8 mouse cellular contexts compared by ENCODE assay signal in the genomic region with DNA sequence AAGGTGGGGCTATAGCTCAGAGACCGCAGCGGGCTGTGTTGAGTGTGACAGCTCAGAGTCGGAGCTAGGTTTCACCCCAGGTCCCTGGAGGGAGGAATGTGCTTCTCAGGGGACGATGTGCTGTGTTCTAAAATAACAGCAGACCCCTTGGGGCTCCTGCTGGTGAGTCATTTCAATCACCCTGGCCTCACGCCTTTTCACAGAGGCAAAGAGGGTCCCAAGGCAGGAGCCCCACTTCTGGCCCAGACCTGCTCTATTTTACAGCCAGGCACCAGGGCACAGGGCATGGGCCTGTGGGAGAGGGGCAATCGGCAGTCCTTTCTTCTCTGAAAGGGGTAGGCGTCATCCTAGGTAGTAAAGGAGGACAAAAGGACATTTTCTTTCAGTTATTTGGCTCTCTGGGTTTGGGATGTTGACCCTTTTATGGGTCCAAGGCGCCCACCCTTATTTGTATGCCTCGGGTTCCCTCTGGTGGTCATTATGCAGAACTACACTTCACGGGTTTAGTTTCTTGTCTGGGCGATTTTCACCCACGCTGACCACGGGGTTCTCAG. TPM values are rescaled to one million over a fixed set of nuclear protein-coding genes. Genes with fewer than 3 reads are reported as not detected.
DNase-seq lines count a peak whose midpoint lies in the region; ATAC-seq and TF ChIP-seq lines count a peak whose summit lies in the region.

No protein-coding gene starts in this region.

- peak; percentile 94 for TF ChIP-seq RAD21 in CH12.LX (IDR thresholded peaks at IDR 0.05; ENCODE audit: low read depth, low read length)

- dilution Hi-C loops in CH12.LX (cut with MboI; ENCODE audit: extremely low pct_ligation_motif_present, extremely low pct_unique_long_range_greater_than_20kb, low sequenced_read_pairs) = no loop called here

- no peak overlapping the region for H3K9ac ChIP-seq in CH12.LX (ENCODE audit: insufficient read depth, low read depth)
- H3K9ac ChIP-seq in forebrain, embryonic 15.5 days (replicated peaks) = no peak overlapping the region

- TF ChIP-seq POLR2A in kidney, adult 2 months (IDR thresholded peaks at IDR 0.05; ENCODE audit: low read depth, low read length) = no peak
- TF ChIP-seq POLR2A in CH12.LX (IDR thresholded peaks at IDR 0.05; ENCODE audit: low read depth, low read length) = peak; percentile 47
- TF ChIP-seq POLR2A in bone marrow macrophage, adult 2 months (IDR thresholded peaks at IDR 0.05; ENCODE audit: borderline replicate concordance, low read depth, low read length) = no peak

- TF ChIP-seq CTCF in kidney, adult 2 months (conservative IDR thresholded peaks at IDR 0.05; ENCODE audit: insufficient read depth, insufficient read length, low read depth, low read length) = peak; percentile 67
- peak; percentile 62 to 94 for TF ChIP-seq CTCF in CH12.LX (conservative IDR thresholded peaks at IDR 0.05 in 1 of 2, IDR thresholded peaks at IDR 0.05 in 1 of 2; ENCODE audit: low read depth in 2 of 2, low read length in 2 of 2)
- TF ChIP-seq CTCF in bone marrow macrophage, adult 2 months (IDR thresholded peaks at IDR 0.05; ENCODE audit: low read depth, low read length) = peak; percentile 79

- peak; percentile 96 for TF ChIP-seq EP300 in CH12.LX (IDR thresholded peaks at IDR 0.05; ENCODE audit: low read length)

- no peaks in the 10 kb centered on the region for H3K27me3 ChIP-seq in kidney, adult 2 months (replicated peaks; ENCODE audit: control insufficient read depth, insufficient read depth, low read length)
- peaks cover 29% of the 10 kb centered on the region for H3K27me3 ChIP-seq in CH12.LX (replicated peaks)
- H3K27me3 ChIP-seq in forebrain, embryonic 15.5 days = no peaks in the 10 kb centered on the region

- 22% methylated on average over 13 of the region's 13 CpGs for WGBS in kidney, adult 2 months
- WGBS in forebrain, embryonic 15.5 days = 20% methylated on average over 13 of the region's 13 CpGs

- H3K9me3 ChIP-seq in CH12.LX (replicated peaks; ENCODE audit: low read length) = peaks cover 9% of the 10 kb centered on the region
- H3K9me3 ChIP-seq in forebrain, embryonic 15.5 days = no peaks in the 10 kb centered on the region

- DNase-seq in kidney, adult 2 months = peak; percentile 17
- DNase-seq in kidney, postnatal 25 days = no peak
- DNase-seq in CH12.LX (ENCODE audit: extremely low read depth) = peak; percentile 93
- peak; percentile 28 for DNase-seq in lung, postnatal 36 days
- peak; percentile 41 for DNase-seq in thymus, postnatal 14 days

- H3K36me3 ChIP-seq in kidney, adult 2 months (ENCODE audit: control insufficient read depth, insufficient read depth, low read length) = no peaks in the 10 kb centered on the region
- no peaks in the 10 kb centered on the region for H3K36me3 ChIP-seq in CH12.LX (replicated peaks in 1 of 2; ENCODE audit: control insufficient read depth in 1 of 2, insufficient read depth in 1 of 2, low read length in 1 of 2)
- no peaks in the 10 kb centered on the region for H3K36me3 ChIP-seq in forebrain, embryonic 15.5 days

- in situ Hi-C loops in CH12.LX (cut with MboI; ENCODE audit: low pct_ligation_motif_present, low pct_unique_long_range_greater_than_20kb, low sequenced_read_pairs) = loop anchor here (5.0 kb wide), 1 partner anchor 160 kb away; no protein-coding TSS in a partner anchor

- H3K4me1 ChIP-seq in kidney, adult 2 months (ENCODE audit: control insufficient read depth, insufficient read depth, low read length) = no peaks in the 10 kb centered on the region
- H3K4me1 ChIP-seq in CH12.LX (ENCODE audit: control insufficient read depth in 1 of 2, insufficient read depth in 2 of 2) = peaks cover 36 to 53% of the 10 kb centered on the region in 2 experiments
- peaks cover 16% of the 10 kb centered on the region for H3K4me1 ChIP-seq in bone marrow macrophage, adult 2 months (ENCODE audit: control insufficient read depth, insufficient read depth, low read length)
- no peaks in the 10 kb centered on the region for H3K4me1 ChIP-seq in forebrain, embryonic 15.5 days

- no peaks in the 10 kb centered on the region for H3K79me2 ChIP-seq in CH12.LX (replicated peaks; ENCODE audit: control insufficient read depth, extremely low read depth, insufficient read depth, poor library complexity, severe bottlenecking)

- H3K4me3 ChIP-seq in kidney, adult 2 months (ENCODE audit: insufficient read depth, low read depth, low read length) = no peak overlapping the region
- H3K4me3 ChIP-seq in CH12.LX (replicated peaks in 1 of 3; ENCODE audit: low read depth in 2 of 3, low read length in 2 of 3, poor library complexity in 1 of 3) = no peak overlapping the region
- no peak overlapping the region for H3K4me3 ChIP-seq in bone marrow macrophage, adult 2 months (ENCODE audit: insufficient read depth, low read length)
- H3K4me3 ChIP-seq in forebrain, embryonic 15.5 days = no peak overlapping the region

- no peak overlapping the region for H3K27ac ChIP-seq in kidney, adult 2 months (ENCODE audit: insufficient read depth, low read depth, low read length)
- peak overlapping the region; percentile 84 for H3K27ac ChIP-seq in CH12.LX (ENCODE audit: insufficient read depth, low read depth)
- H3K27ac ChIP-seq in bone marrow macrophage, adult 2 months (ENCODE audit: insufficient read depth, low read depth, low read length) = no peak overlapping the region
- no peak overlapping the region for H3K27ac ChIP-seq in forebrain, embryonic 15.5 days (replicated peaks)

- ATAC-seq in forebrain, embryonic 15.5 days (replicated peaks) = peak; percentile 57; the same call in 1 of the 2 replicates
- ATAC-seq in erythroblast, adult 5-6 weeks (replicated peaks; ENCODE audit: low FRiP score, poor library complexity, severe bottlenecking) = no peak

- H3K4me2 ChIP-seq in CH12.LX (ENCODE audit: insufficient read depth, low read depth, poor library complexity, severe bottlenecking) = peak overlapping the region; percentile 64
- no peak overlapping the region for H3K4me2 ChIP-seq in forebrain, embryonic 15.5 days (replicated peaks)

TF ChIP-seq in CH12.LX, 34 proteins besides CTCF, POLR2A, EP300 and RAD21 (continues in another document):
- TF ChIP-seq GABPA (IDR thresholded peaks at IDR 0.05; ENCODE audit: insufficient replicate concordance, low read depth, low read length) (no peak), IRF4 (IDR thresholded peaks at IDR 0.05; ENCODE audit: low read depth, low read length) (peak; percentile 98), HCFC1 (IDR thresholded peaks at IDR 0.05; ENCODE audit: low read depth, low read length) (no peak; the same call in 1 of the 2 replicates), USF1 (IDR thresholded peaks at IDR 0.05; ENCODE audit: low read depth, low read length) (no peak), UBTF (IDR thresholded peaks at IDR 0.05; ENCODE audit: low read depth, low read length) (peak; percentile 80), MAFK (IDR thresholded peaks at IDR 0.05; ENCODE audit: insufficient replicate concordance, low read length) (peak; percentile 86), ZC3H11A (IDR thresholded peaks at IDR 0.05; ENCODE audit: low read depth, low read length) (peak; percentile 94), SIN3A (IDR thresholded peaks at IDR 0.05; ENCODE audit: low read length) (peak; percentile 82), ELF1 (IDR thresholded peaks at IDR 0.05; ENCODE audit: low read depth, low read length) (peak; percentile 45; the same call in 1 of the 2 replicates), MAZ (IDR thresholded peaks at IDR 0.05; ENCODE audit: low read depth, low read length) (peak; percentile 91), E2F4 (IDR thresholded peaks at IDR 0.05; ENCODE audit: insufficient replicate concordance, low read depth, low read length) (no peak), SMC3 (IDR thresholded peaks at IDR 0.05; ENCODE audit: low read depth, low read length) (peak; percentile 96), KAT2A (IDR thresholded peaks at IDR 0.05; ENCODE audit: insufficient replicate concordance, low read length) (peak; percentile 92), ZKSCAN1 (IDR thresholded peaks at IDR 0.05; ENCODE audit: borderline replicate concordance, low read depth, low read length) (no peak), TBP (conservative IDR thresholded peaks at IDR 0.05; ENCODE audit: low read depth, low read length) (peak; percentile 60; the same call in 1 of the 2 replicates), NELFE (IDR thresholded peaks at IDR 0.05; ENCODE audit: low read depth, low read length) (0 out of 2 replicates have a peak, but pooled peaks have one; percentile 42), MYC (IDR thresholded peaks at IDR 0.05; ENCODE audit: low read depth, low read length) (peak; percentile 86), RCOR1 (conservative IDR thresholded peaks at IDR 0.05; ENCODE audit: low read depth, low read length) (peak; percentile 95), MXI1 (IDR thresholded peaks at IDR 0.05; ENCODE audit: low read depth, low read length) (peak; percentile 26; the same call in 1 of the 2 replicates), MAX (IDR thresholded peaks at IDR 0.05; ENCODE audit: low read length) (peak; percentile 72), MEF2A (IDR thresholded peaks at IDR 0.05; ENCODE audit: borderline replicate concordance, low read depth, low read length) (peak; percentile 99), BHLHE40 (IDR thresholded peaks at IDR 0.05; ENCODE audit: low read depth, low read length) (peak; percentile 91), TCF12 (IDR thresholded peaks at IDR 0.05; ENCODE audit: low read depth, low read length) (peak; percentile 97)

RNA-seq across cellular contexts. Expression of a gene that starts 3.0 kb away (rescaled TPM):
- polyA plus RNA-seq in kidney, adult 2 months (2012; rRNA removed) = 0.06 TPM in 1 of 2 replicates, not detected in the other
- total RNA-seq in CH12.LX (2012; rRNA removed) = 1.8 and 3.5 TPM in 2 replicates
- 0.30 and 0.52 TPM in 2 replicates for total RNA-seq in CH12.LX (2014; rRNA removed)
- polyA plus RNA-seq in CH12.LX (2012; ENCODE audit: insufficient read length, low read depth) = 0.37 and 0.76 TPM in 2 replicates
- polyA plus RNA-seq in bone marrow macrophage, adult 2 months (2012; ENCODE audit: insufficient read depth, insufficient read length, missing spikeins) = 0.46 TPM in 1 of 2 replicates, not detected in the other
- not detected in 2 replicates for polyA plus RNA-seq in forebrain, embryonic 15.5 days (2015; fragmentation: Nextera tagmentation; extraction: Ambion mirVana)
- total RNA-seq in erythroblast, adult 5-6 weeks (2015; ENCODE audit: low replicate concordance) = not detected in 2 replicates
- not detected in 2 replicates for total RNA-seq in erythroblast, adult 5-6 weeks (2017; ENCODE audit: low replicate concordance)

RNA-seq across cellular contexts. Expression of a gene that starts 34.2 kb away (rescaled TPM):
- 35.6 and 79.8 TPM in 2 replicates for polyA plus RNA-seq in kidney, adult 2 months (2012; rRNA removed)
- total RNA-seq in CH12.LX (2012; rRNA removed) = 182 and 225 TPM in 2 replicates
- 32.3 and 41.1 TPM in 2 replicates for total RNA-seq in CH12.LX (2014; rRNA removed)
- polyA plus RNA-seq in CH12.LX (2012; ENCODE audit: insufficient read length, low read depth) = 486 and 594 TPM in 2 replicates
- polyA plus RNA-seq in bone marrow macrophage, adult 2 months (2012; ENCODE audit: insufficient read depth, insufficient read length, missing spikeins) = 1,649 and 1,910 TPM in 2 replicates
- 21.6 and 26.4 TPM in 2 replicates for polyA plus RNA-seq in forebrain, embryonic 15.5 days (2015; fragmentation: Nextera tagmentation; extraction: Ambion mirVana)
- total RNA-seq in erythroblast, adult 5-6 weeks (2015; ENCODE audit: low replicate concordance) = 171 and 179 TPM in 2 replicates
- 42.5 and 62.7 TPM in 2 replicates for total RNA-seq in erythroblast, adult 5-6 weeks (2017; ENCODE audit: low replicate concordance)

Comparison
In these comparisons a context has a peak if more than half of its experiments do, and no peak if none do; other contexts are left out.
1. DNase-seq: peak in kidney, adult 2 months (single experiment), CH12.LX (single experiment), lung, postnatal 36 days (single experiment) and thymus, postnatal 14 days (single experiment); none in kidney, postnatal 25 days (0 of 2).
2. Peak in every context shown above with its lines, with median percentiles within 50 percentile points of each other: CTCF ChIP-seq.